Mouse (Mus musculus) bone marrow macrophage, adult 2 months (primary cell): Measurements from ENCODE around the gene Jak2.

ENCODE experiments used
- CTCF ChIP-seq: IDR thresholded peaks from 2 replicates; pipeline ENCODE4 v1.5.1; 2012; ENCODE audit warnings: low read depth, mild to moderate bottlenecking, low read length, moderate library complexity
- POLR2A ChIP-seq: IDR thresholded peaks from 2 replicates; pipeline ENCODE4 v1.6.1; 2012; ENCODE audit warnings: mild to moderate bottlenecking, low read depth, low read length, borderline replicate concordance

GRCm38 (mm10) chr19:29268788-29269321 lies 17.2 kb downstream of the Jak2 start:
- no peak for TF ChIP-seq POLR2A
- TF ChIP-seq CTCF: no peak
